Mouse (Mus musculus): ENCODE measurements at regions not wholly inside any gene's neighbourhood (a gene's known extent, or its start where the extent isn't known, plus 50 kb on each side); places are given as distances from the start of the nearest gene placed in this dataset.
"Not testable (repeated sequence)": the region's sequence is repeated elsewhere in the genome, so short reads cannot be mapped to it uniquely, and the experiment has no call there.

DNA sequence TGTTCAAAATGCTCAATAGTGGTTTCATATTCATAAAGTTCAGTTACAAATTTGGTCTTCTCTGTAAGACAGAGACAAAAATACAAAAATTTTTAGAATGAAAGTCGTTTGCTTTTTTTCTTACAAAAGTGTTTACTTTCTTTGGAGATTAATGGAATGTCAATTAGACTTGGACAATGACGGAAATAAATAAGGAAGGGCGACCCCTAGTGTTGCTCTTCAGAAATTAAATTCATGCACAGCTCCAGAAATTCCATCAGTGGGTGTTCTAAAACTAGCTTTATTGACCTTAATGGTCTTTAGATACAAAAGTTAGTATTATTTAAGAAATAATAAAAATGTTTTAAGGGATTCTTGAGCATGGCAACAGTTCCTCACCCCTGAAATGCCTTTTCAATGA, 141.8 kb upstream of the Lama2 start:
- Histone ChIP-seq H3K27ac (replicated peaks; ENCODE audit: low read depth, low read length) (no peak overlapping the region), H3K4me1 (ENCODE audit: control insufficient read depth, insufficient read depth, low read length) (no peaks in the 10 kb centered on the region), H3K27me3 (ENCODE audit: control insufficient read depth, insufficient read depth, low read length) (no peaks in the 10 kb centered on the region), H3K4me2 (ENCODE audit: low read length) (no peak overlapping the region), H3K9ac (replicated peaks; ENCODE audit: low read length) (no peak overlapping the region), H3K36me3 (ENCODE audit: control insufficient read depth, insufficient read depth, low read length) (no peaks in the 10 kb centered on the region), H3K4me3 (replicated peaks; ENCODE audit: low read depth, low read length) (no peak overlapping the region), H3K9me3 (ENCODE audit: control insufficient read depth, low read length) (no peaks in the 10 kb centered on the region)
- peak; percentile 76 for DNase-seq
- WGBS: 5% methylated on average over 3 of the region's 3 CpGs
- no peak for ATAC-seq (ENCODE audit: low FRiP score, low TSS enrichment)

DNA sequence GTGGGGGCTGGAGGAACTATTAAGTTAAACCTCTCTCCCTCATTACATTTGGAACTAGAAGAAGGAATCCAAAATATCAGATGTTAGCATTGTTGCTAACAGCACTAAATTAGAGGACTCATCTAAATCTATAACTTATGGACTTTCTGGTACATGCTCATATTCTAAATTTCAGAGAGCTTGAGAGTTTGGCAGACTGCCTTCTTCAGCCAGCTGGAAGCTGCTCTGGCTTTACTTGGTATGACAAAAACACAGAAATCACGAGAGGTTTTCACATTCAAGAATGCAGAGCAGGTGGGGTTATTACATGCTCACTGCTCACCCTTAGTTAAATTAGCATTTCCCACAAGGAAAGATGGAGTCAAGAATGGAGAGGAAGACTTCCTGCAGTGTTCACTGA, 182.8 kb upstream of the Lama2 start:
- no peaks in the 10 kb centered on the region for H3K4me1 ChIP-seq (ENCODE audit: control insufficient read depth, insufficient read depth, low read length)
- DNase-seq: no peak
- H3K9ac ChIP-seq (replicated peaks; ENCODE audit: low read length): no peak overlapping the region
- H3K36me3 ChIP-seq (ENCODE audit: control insufficient read depth, insufficient read depth, low read length): no peaks in the 10 kb centered on the region
- no peaks in the 10 kb centered on the region for H3K9me3 ChIP-seq (ENCODE audit: control insufficient read depth, low read length)
- H3K4me3 ChIP-seq (replicated peaks; ENCODE audit: low read depth, low read length): no peak overlapping the region
- H3K4me2 ChIP-seq (ENCODE audit: low read length): no peak overlapping the region
- H3K27me3 ChIP-seq (ENCODE audit: control insufficient read depth, insufficient read depth, low read length): no peaks in the 10 kb centered on the region
- ATAC-seq (ENCODE audit: low FRiP score, low TSS enrichment): no peak
- whole genome bisulfite sequencing: 40% methylated on average over 1 of the region's 1 CpGs
- H3K27ac ChIP-seq (replicated peaks; ENCODE audit: low read depth, low read length): no peak overlapping the region

DNA sequence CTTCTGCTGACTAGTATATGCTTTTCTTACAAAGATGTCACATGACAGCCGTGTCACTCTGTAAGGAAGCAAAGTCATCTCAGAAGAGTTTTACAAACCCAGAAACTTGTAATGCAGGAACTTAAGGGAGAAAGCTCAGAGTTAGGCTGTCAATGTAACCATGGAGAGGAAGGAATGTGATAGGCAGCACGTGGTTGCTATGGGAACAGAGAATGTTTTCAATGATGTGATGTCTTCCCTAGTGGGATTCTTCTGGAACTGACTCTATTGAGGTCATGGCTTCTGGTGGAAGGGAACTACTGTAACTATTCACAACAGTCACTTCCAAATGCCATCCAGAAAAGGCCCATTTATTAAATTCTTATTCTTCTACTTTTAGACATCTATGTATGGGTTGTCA, 190.0 kb upstream of the Lama2 start:
- 45% methylated on average over 2 of the region's 2 CpGs for WGBS
- Histone ChIP-seq H3K4me1 (ENCODE audit: control insufficient read depth, insufficient read depth, low read length) (no peaks in the 10 kb centered on the region), H3K4me2 (ENCODE audit: low read length) (no peak overlapping the region), H3K27ac (replicated peaks; ENCODE audit: low read depth, low read length) (no peak overlapping the region), H3K9me3 (ENCODE audit: control insufficient read depth, low read length) (no peaks in the 10 kb centered on the region), H3K4me3 (replicated peaks; ENCODE audit: low read depth, low read length) (no peak overlapping the region), H3K9ac (replicated peaks; ENCODE audit: low read length) (no peak overlapping the region), H3K27me3 (ENCODE audit: control insufficient read depth, insufficient read depth, low read length) (no peaks in the 10 kb centered on the region), H3K36me3 (ENCODE audit: control insufficient read depth, insufficient read depth, low read length) (no peaks in the 10 kb centered on the region)
- ATAC-seq (ENCODE audit: low FRiP score, low TSS enrichment): no peak
- DNase-seq: peak; percentile 37

DNA sequence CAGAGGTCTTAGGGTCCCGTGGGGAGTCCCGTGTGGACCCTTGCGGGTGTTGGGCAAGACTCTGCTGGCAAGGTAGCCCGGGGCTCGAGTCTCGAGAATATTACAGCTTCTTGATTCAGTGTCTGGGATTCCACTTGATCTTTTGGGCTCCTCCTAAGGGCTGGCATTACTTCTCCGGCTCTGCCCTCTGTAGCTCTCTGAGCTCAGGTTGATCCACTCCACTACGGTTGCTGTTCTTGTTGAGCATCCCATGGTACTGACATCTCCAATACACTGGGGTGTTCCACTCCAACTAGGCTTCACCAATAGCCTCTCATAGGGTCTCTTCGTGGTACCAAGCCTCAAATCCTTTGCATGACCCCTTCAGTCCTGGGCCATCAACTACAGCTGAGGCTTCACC, 206.1 kb upstream of the Lama2 start:
- H3K4me1 ChIP-seq (ENCODE audit: control insufficient read depth, insufficient read depth, low read length); H3K27me3 ChIP-seq (ENCODE audit: control insufficient read depth, insufficient read depth, low read length); H3K36me3 ChIP-seq (ENCODE audit: control insufficient read depth, insufficient read depth, low read length); H3K4me2 ChIP-seq (ENCODE audit: low read length); H3K9me3 ChIP-seq (ENCODE audit: control insufficient read depth, low read length); H3K4me3 ChIP-seq (replicated peaks; ENCODE audit: low read depth, low read length); H3K9ac ChIP-seq (replicated peaks; ENCODE audit: low read length); DNase-seq; ATAC-seq (ENCODE audit: low FRiP score, low TSS enrichment); H3K27ac ChIP-seq (replicated peaks; ENCODE audit: low read depth, low read length): not testable (repeated sequence)
- 93% methylated on average over 6 of the region's 9 CpGs for WGBS

DNA sequence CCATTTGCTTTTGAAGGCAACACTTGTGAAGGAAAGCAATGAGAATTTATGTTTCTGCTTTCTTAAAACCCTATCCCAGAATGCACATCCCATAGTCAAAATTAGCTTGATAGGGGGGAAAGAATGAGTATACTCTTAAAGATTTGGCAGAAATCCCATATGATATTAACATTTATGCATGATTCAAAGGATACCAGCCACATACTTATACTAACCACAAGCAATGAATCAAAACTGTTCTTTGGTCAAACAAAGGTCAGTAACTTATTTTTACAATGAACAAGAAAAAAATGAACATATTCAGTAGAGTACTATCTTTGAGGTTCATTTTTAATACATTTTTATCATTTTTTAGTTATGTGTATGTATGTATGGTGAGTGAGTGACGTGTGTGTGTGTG, 208.8 kb upstream of the Lama2 start:
- no peaks in the 10 kb centered on the region for H3K36me3 ChIP-seq (ENCODE audit: control insufficient read depth, insufficient read depth, low read length)
- 73% methylated on average over 1 of the region's 1 CpGs for WGBS

DNA sequence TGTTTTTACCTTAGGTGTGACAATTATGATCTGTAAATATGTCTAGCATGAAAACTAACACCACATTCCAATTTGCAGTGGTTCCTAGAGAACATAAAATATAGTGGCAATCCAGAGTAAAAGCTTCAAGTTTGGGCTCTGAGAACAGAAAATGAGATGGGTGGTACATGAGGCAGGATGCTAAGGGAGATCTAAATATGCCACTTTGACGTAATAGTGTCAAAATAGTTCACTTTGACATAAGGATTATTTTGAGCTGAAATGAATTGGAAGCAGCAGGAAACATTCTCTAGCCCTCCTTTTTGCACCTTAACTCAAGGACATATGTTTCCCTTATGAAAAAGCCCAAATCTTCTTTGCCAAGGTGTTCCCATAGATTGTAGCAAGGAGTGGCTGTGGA, 219.1 kb upstream of the Lama2 start:
- Histone ChIP-seq H3K27ac (replicated peaks; ENCODE audit: low read depth, low read length) (no peak overlapping the region), H3K27me3 (ENCODE audit: control insufficient read depth, insufficient read depth, low read length) (no peaks in the 10 kb centered on the region), H3K4me2 (ENCODE audit: low read length) (no peak overlapping the region), H3K36me3 (ENCODE audit: control insufficient read depth, insufficient read depth, low read length) (no peaks in the 10 kb centered on the region), H3K9ac (replicated peaks; ENCODE audit: low read length) (no peak overlapping the region), H3K9me3 (ENCODE audit: control insufficient read depth, low read length) (no peaks in the 10 kb centered on the region), H3K4me1 (ENCODE audit: control insufficient read depth, insufficient read depth, low read length) (no peaks in the 10 kb centered on the region), H3K4me3 (replicated peaks; ENCODE audit: low read depth, low read length) (no peak overlapping the region)
- WGBS: 84% methylated on average over 1 of the region's 1 CpGs
- DNase-seq (no peak), ATAC-seq (ENCODE audit: low FRiP score, low TSS enrichment) (no peak)

More for the DNA sequence above, 208.8 kb upstream of the Lama2 start:
- no peak overlapping the region for H3K4me2 ChIP-seq (ENCODE audit: low read length)
- H3K27ac ChIP-seq (replicated peaks; ENCODE audit: low read depth, low read length): no peak overlapping the region
- no peak for ATAC-seq (ENCODE audit: low FRiP score, low TSS enrichment)
- H3K27me3 ChIP-seq (ENCODE audit: control insufficient read depth, insufficient read depth, low read length): no peaks in the 10 kb centered on the region
- H3K9me3 ChIP-seq (ENCODE audit: control insufficient read depth, low read length): no peaks in the 10 kb centered on the region
- no peak overlapping the region for H3K9ac ChIP-seq (replicated peaks; ENCODE audit: low read length)
- H3K4me1 ChIP-seq (ENCODE audit: control insufficient read depth, insufficient read depth, low read length): no peaks in the 10 kb centered on the region
- DNase-seq: no peak
- H3K4me3 ChIP-seq (replicated peaks; ENCODE audit: low read depth, low read length): no peak overlapping the region

DNA sequence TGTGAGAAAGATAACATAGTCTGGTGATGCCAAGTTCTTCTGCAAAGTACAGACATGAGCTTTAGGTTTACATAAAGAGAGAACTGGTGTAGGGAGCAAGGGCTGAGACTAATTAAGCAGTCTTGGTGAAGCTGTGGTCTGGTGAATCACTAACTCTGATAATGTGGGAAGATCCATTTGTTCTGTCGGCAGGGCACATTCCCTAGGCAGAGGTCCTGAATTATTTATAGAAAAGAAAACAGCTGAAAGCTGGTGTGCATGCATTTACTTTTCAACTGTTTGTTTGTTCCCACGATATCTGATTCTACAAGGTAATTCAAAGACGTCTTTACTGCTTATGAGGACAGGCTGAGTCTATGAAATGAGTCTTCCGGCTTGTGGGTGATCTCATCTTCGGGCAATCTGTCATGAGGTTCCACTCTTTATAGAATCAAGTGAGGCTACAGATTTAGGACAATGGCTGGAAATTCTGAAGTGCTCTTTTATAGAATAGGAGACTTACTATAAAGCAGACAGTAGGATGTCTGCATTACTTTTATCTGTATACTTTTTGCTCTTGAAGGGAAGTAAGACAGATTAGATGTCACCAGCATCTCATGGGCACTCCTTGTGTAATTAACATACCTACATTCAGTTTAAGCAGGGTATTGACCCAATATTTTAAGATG, 221.6 kb upstream of the Lama2 start:
- Histone ChIP-seq H3K9ac (replicated peaks; ENCODE audit: low read length) (no peak overlapping the region), H3K27me3 (ENCODE audit: control insufficient read depth, insufficient read depth, low read length) (no peaks in the 10 kb centered on the region), H3K4me3 (replicated peaks; ENCODE audit: low read depth, low read length) (no peak overlapping the region), H3K9me3 (ENCODE audit: control insufficient read depth, low read length) (no peaks in the 10 kb centered on the region), H3K27ac (replicated peaks; ENCODE audit: low read depth, low read length) (no peak overlapping the region), H3K36me3 (ENCODE audit: control insufficient read depth, insufficient read depth, low read length) (no peaks in the 10 kb centered on the region), H3K4me1 (ENCODE audit: control insufficient read depth, insufficient read depth, low read length) (no peaks in the 10 kb centered on the region), H3K4me2 (ENCODE audit: low read length) (no peak overlapping the region)
- ATAC-seq (ENCODE audit: low FRiP score, low TSS enrichment): no peak
- peak; percentile 17 for DNase-seq
- 65% methylated on average over 5 of the region's 5 CpGs for WGBS

DNA sequence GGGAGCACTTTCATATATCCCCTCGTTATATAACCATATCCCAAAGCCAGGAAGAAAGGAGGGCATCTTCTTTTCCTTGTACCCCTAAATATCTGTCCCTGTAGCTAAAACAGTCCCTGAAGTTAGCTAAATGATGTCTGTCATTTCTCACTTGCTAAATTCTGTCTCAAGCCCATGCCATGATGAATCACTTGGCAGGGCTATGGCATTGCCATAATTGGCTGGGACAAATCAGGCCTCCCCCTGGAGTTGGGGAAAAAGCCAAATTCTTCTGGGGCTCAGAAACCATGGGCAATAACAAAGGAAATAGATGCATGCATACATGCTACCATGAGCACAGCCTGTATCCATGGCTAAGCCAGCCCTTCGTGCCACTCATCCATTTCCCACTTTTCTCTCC, 223.5 kb upstream of the Lama2 start:
- Histone ChIP-seq H3K27ac (replicated peaks; ENCODE audit: low read depth, low read length) (no peak overlapping the region), H3K4me2 (ENCODE audit: low read length) (no peak overlapping the region), H3K27me3 (ENCODE audit: control insufficient read depth, insufficient read depth, low read length) (no peaks in the 10 kb centered on the region), H3K36me3 (ENCODE audit: control insufficient read depth, insufficient read depth, low read length) (no peaks in the 10 kb centered on the region), H3K4me1 (ENCODE audit: control insufficient read depth, insufficient read depth, low read length) (no peaks in the 10 kb centered on the region), H3K9ac (replicated peaks; ENCODE audit: low read length) (no peak overlapping the region), H3K9me3 (ENCODE audit: control insufficient read depth, low read length) (no peaks in the 10 kb centered on the region), H3K4me3 (replicated peaks; ENCODE audit: low read depth, low read length) (no peak overlapping the region)
- WGBS: 79% methylated on average over 2 of the region's 2 CpGs
- no peak for ATAC-seq (ENCODE audit: low FRiP score, low TSS enrichment)
- no peak for DNase-seq

DNA sequence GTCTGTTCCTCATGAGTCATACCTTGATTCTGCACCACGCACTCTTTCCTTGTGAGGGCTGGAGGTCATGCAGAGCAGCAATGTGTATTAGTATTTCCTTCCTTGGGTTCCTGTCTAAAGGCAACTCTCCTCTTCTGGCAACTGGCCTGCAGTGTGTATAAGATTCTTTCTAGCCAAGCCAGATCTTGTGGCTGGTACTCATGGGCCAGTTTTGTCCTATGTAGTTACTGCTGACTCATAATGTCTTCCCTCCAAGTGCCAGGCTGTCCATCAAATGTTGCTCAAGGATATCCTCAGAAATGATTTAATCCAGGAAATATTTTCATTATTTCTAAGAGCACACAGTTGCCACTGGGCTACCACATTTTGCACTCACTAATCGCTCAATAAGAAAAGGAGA, 211.0 kb upstream of the Ptprk start:
- no peak overlapping the region for H3K9ac ChIP-seq (replicated peaks; ENCODE audit: low read length)
- no peak for DNase-seq
- H3K9me3 ChIP-seq (ENCODE audit: control insufficient read depth, low read length): no peaks in the 10 kb centered on the region
- no peak overlapping the region for H3K27ac ChIP-seq (replicated peaks; ENCODE audit: low read depth, low read length)
- no peak for ATAC-seq (ENCODE audit: low FRiP score, low TSS enrichment)
- H3K4me2 ChIP-seq (ENCODE audit: low read length): no peak overlapping the region
- 92% methylated on average over 2 of the region's 2 CpGs for WGBS
- H3K4me1 ChIP-seq (ENCODE audit: control insufficient read depth, insufficient read depth, low read length): no peaks in the 10 kb centered on the region
- no peaks in the 10 kb centered on the region for H3K36me3 ChIP-seq (ENCODE audit: control insufficient read depth, insufficient read depth, low read length)
- H3K27me3 ChIP-seq (ENCODE audit: control insufficient read depth, insufficient read depth, low read length): no peaks in the 10 kb centered on the region
- H3K4me3 ChIP-seq (replicated peaks; ENCODE audit: low read depth, low read length): no peak overlapping the region
